Mouse (Mus musculus): ENCODE measurements around the gene Pclo. TPM values are rescaled to one million over a fixed set of nuclear protein-coding genes. Genes with fewer than 3 reads are reported as not detected.
"Not testable (repeated sequence)": the region's sequence is repeated elsewhere in the genome, so short reads cannot be mapped to it uniquely, and the experiment has no call there.

Pclo gene
- polyA plus RNA-seq, 1 experiment, result 32.8 TPM

DNA sequence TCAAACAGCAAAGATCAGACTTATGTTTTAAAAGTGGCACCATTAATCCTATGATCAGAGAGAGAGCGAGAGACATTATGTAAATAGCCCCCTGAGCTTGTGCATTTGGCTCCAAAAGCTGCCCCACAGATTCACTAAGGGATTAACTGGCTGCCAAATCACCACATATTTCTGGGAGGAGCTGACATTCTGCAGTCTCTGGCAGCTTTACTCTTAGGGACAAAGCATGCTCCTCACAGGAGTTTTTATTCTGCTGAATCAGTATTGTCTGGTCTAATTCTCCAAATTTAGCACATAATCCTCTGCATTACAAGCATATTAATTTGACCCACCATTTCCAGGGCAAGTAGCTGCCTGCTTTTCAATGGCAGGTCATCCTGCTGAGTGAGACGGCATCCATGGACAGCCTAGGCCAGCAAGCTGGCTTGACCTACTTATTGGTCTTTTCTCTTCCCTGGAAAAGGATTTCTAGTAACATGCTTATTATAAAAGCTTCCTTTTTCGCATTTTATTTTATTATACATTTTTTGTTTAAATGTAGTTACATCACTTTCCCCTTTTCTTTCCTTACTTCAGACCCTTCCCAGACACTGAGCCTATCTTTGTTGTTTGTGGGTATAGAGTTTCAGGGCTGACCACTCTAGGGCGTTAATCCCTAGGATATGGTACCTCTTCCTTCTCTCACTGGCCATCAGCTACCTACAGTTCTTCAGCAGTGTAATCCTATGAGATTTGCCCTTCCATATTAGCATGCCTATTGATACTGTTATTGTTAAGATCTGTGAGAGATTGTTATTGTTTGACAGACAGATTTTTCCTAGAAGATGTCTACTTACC is 319.7 kb downstream of the Pclo start:
- Histone ChIP-seq H3K4me3 (ENCODE audit: insufficient read depth, low read depth, low read length) (no peak overlapping the region), H3K4me1 (ENCODE audit: control insufficient read depth, insufficient read depth, low read length) (no peaks in the 10 kb centered on the region), H3K27ac (ENCODE audit: insufficient read depth, low read depth, low read length) (no peak overlapping the region)
- 56% methylated on average over 4 of the region's 4 CpGs for WGBS
- TF ChIP-seq CTCF (IDR thresholded peaks at IDR 0.05; ENCODE audit: insufficient read depth, low read depth, low read length) (no peak), POLR2A (IDR thresholded peaks at IDR 0.05; ENCODE audit: insufficient read depth, low read depth, low read length) (no peak)

- Histone ChIP-seq H3K4me3 (ENCODE audit: insufficient read depth, low read depth, low read length) (no peak overlapping the region), H3K27ac (ENCODE audit: insufficient read depth, low read depth, low read length) (no peak overlapping the region), H3K4me1 (ENCODE audit: control insufficient read depth, insufficient read depth, low read length) (no peaks in the 10 kb centered on the region)
- TF ChIP-seq POLR2A (IDR thresholded peaks at IDR 0.05; ENCODE audit: insufficient read depth, low read depth, low read length) (no peak), CTCF (IDR thresholded peaks at IDR 0.05; ENCODE audit: insufficient read depth, low read depth, low read length) (no peak)
Observed at GRCm38 (mm10) chr5:14853650-14854049, 338.9 kb downstream of the Pclo start.

DNA sequence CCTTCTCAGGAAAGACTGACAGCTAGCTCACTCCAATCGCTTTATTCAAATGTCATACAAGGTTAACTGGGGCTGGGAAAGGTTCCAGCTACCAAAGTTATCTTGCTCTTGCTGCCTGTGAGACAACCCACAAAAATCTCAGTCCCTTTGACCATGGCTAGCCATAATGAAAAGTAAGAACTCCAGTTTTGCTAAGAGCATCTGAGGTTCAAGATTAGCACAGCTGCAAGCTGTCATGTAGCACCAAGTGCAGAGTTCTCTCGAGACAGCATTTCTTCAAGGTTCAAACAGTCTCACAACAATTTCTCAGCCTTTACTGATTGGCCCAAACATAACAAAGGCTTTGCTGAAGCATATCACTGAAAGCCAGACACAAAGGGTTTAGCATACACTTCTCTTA is 370.6 kb downstream of the Pclo start:
- WGBS, result 69% methylated on average over 2 of the region's 2 CpGs
- not testable (repeated sequence) for H3K4me1 ChIP-seq (ENCODE audit: control insufficient read depth, insufficient read depth, low read length); H3K4me3 ChIP-seq (ENCODE audit: insufficient read depth, low read depth, low read length); H3K27ac ChIP-seq (ENCODE audit: insufficient read depth, low read depth, low read length)

- no peak for TF ChIP-seq CTCF (IDR thresholded peaks at IDR 0.05; ENCODE audit: insufficient read depth, low read depth, low read length)
- no peak for TF ChIP-seq POLR2A (IDR thresholded peaks at IDR 0.05; ENCODE audit: insufficient read depth, low read depth, low read length)
- Histone ChIP-seq H3K4me1 (ENCODE audit: control insufficient read depth, insufficient read depth, low read length) (no peaks in the 10 kb centered on the region), H3K4me3 (ENCODE audit: insufficient read depth, low read depth, low read length) (no peak overlapping the region), H3K27ac (ENCODE audit: insufficient read depth, low read depth, low read length) (no peak overlapping the region)
- WGBS, result 82% methylated on average over 3 of the region's 3 CpGs
Observed at GRCm38 (mm10) chr5:14892242-14892641, 377.5 kb downstream of the Pclo start.

DNA sequence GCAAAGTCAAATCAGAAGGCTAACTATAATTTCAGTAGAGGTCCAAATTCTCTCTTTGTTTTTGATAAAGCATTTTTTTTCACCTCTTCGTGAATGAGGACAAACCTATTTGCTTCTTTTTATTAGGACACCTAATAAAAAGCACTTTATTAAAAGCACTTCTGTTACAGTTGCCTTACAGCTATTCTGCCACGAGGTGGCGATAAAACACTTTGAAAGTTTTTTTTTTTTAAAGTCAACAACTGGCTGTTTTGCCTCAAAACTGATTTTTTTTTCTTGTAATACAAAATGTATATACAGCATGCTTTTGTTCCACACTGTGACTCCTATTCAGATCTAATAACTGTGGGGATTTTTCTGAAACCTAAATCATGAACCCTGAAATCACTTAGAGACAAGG is 388.8 kb downstream of the Pclo start:
- WGBS, result 18% methylated on average over 3 of the region's 3 CpGs
- H3K27ac ChIP-seq (ENCODE audit: insufficient read depth, low read depth, low read length); H3K4me3 ChIP-seq (ENCODE audit: insufficient read depth, low read depth, low read length): not testable (repeated sequence)

More for the DNA sequence above, 388.8 kb downstream of the Pclo start:
- H3K4me1 ChIP-seq (ENCODE audit: control insufficient read depth, insufficient read depth, low read length), result not testable (repeated sequence)

All from olfactory bulb, adult 2 months (tissue).